Mouse (Mus musculus) ES-E14 (cell line): ENCODE results near the gene Slc12a5. TPM values are rescaled to one million over a fixed set of nuclear protein-coding genes. Genes with fewer than 3 reads are reported as not detected.

Experiments
- DNase-seq: peaks from one replicate; pipeline ENCODE4 v3.0.0-alpha.2; 2013; ENCODE audit warnings: low read depth, low spot score
- H3K27ac ChIP-seq: 2 replicates; pipeline ENCODE4 v1.5.1; 2012; ENCODE audit warnings: low read depth, mild to moderate bottlenecking, low read length, moderate library complexity, mixed read lengths; ENCODE audit not compliant: poor library complexity, insufficient read depth, severe bottlenecking
- H3K36me3 ChIP-seq: 2 replicates; pipeline ENCODE4 v1.6.1; 2012; ENCODE audit warnings: mild to moderate bottlenecking, low read length, moderate library complexity, mixed read lengths; ENCODE audit not compliant: control insufficient read depth, poor library complexity, insufficient read depth, severe bottlenecking
- H3K4me1 ChIP-seq, 2 experiments: fragments of 150-350 bp in 1 of 2; sonication (generic) in 1 of 2; 2 replicates each; pipeline ENCODE4 v1.6.1; 2012; ENCODE audit warnings: low read length in 2 of 2, mild to moderate bottlenecking in 1 of 2, mixed read lengths in 1 of 2; ENCODE audit not compliant: control insufficient read depth in 2 of 2, insufficient read depth in 2 of 2, poor library complexity in 1 of 2
- H3K4me3 ChIP-seq, 2 experiments: fragments of 150-350 bp in 1 of 2; sonication (generic) in 1 of 2; 2 replicates each; pipeline ENCODE4 v1.5.1; 2012; ENCODE audit warnings: low read length in 2 of 2, low read depth in 1 of 2, mild to moderate bottlenecking in 1 of 2, mixed read lengths in 1 of 2; ENCODE audit not compliant: insufficient read depth in 1 of 2, poor library complexity in 1 of 2, severe bottlenecking in 1 of 2
- H3K9ac ChIP-seq: 2 replicates; pipeline ENCODE4 v1.6.1; 2012; ENCODE audit warnings: low read depth, mild to moderate bottlenecking, low read length, mixed read lengths; ENCODE audit not compliant: poor library complexity, insufficient read depth, severe bottlenecking
- H3K9me3 ChIP-seq: fragments of 150-350 bp; sonication (generic); 2 replicates; pipeline ENCODE4 v1.6.1; 2012; ENCODE audit warnings: low read depth, mild to moderate bottlenecking, low read length; ENCODE audit not compliant: control insufficient read depth, insufficient read depth
- CHD2 ChIP-seq: IDR thresholded peaks from 2 replicates; pipeline ENCODE4 v1.6.1; 2014; ENCODE audit warnings: mild to moderate bottlenecking, low read depth, low read length, inconsistent platforms
- HCFC1 ChIP-seq: IDR thresholded peaks from 2 replicates; pipeline ENCODE4 v1.6.1; 2012; ENCODE audit warnings: low read length, inconsistent platforms, borderline replicate concordance; ENCODE audit not compliant: insufficient read depth
- MAFK ChIP-seq: IDR thresholded peaks from 2 replicates; pipeline ENCODE4 v1.6.1; 2014; ENCODE audit warnings: mild to moderate bottlenecking, low read depth, low read length, inconsistent platforms; ENCODE audit not compliant: insufficient read depth
- ZC3H11A ChIP-seq: IDR thresholded peaks from 2 replicates; pipeline ENCODE4 v1.6.1; 2012; ENCODE audit warnings: low read depth, mild to moderate bottlenecking, inconsistent platforms, low read length, borderline replicate concordance
- ZNF384 ChIP-seq: IDR thresholded peaks from 2 replicates; pipeline ENCODE4 v1.6.1; 2012; ENCODE audit warnings: low read depth, low read length, inconsistent platforms
- in situ Hi-C, 2 experiments: fragments of 600-800 bp; cut with MboI; formaldehyde crosslinking; loops; one replicate each; pipeline ENCODE4 v1.15.1; 2025; ENCODE audit warnings: low sequenced_read_pairs in 2 of 2, inconsistent platforms in 1 of 2; ENCODE audit not compliant: unreplicated experiment in 2 of 2
- total RNA-seq: library from RNA; depleted of rRNA; stranded (reverse); fragments of 300-350 nt; gene quantifications from 2 replicates; pipeline ENCODE4 v1.2.3, GENCODE M21; 2012

Slc12a5 gene
- total RNA-seq, 1 experiment, result 1.7 TPM

- DNase-seq, result no peak
- H3K9ac ChIP-seq, result no peak overlapping the region
- H3K36me3 ChIP-seq, result no peaks in the 10 kb centered on the region
- no peaks in the 10 kb centered on the region for H3K9me3 ChIP-seq
- H3K4me3 ChIP-seq, result no peak overlapping the region
- H3K4me1 ChIP-seq, result peaks cover 0 to 23% of the 10 kb centered on the region in 2 experiments; a peak in 2 of 4 replicates
- no peak for TF ChIP-seq CHD2
- TF ChIP-seq MAFK, result no peak
- TF ChIP-seq HCFC1, result no peak
- TF ChIP-seq ZC3H11A, result no peak
- TF ChIP-seq ZNF384, result no peak
- H3K27ac ChIP-seq, result no peak overlapping the region
- in situ Hi-C loops, result no loop called here
These were observed 24.6 kb upstream of the Slc12a5 start for GRCm38 (mm10) chr2:164935991-164936390.

GRCm38 (mm10) chr2:164938146-164939091 lies 22.2 kb upstream of the Slc12a5 start:
- no peak overlapping the region for H3K27ac ChIP-seq
- TF ChIP-seq HCFC1, result peak; percentile 19; the same call in 1 of the 2 replicates
- no peak for TF ChIP-seq MAFK
- peak overlapping the region; percentile 37 to 39 for H3K4me3 ChIP-seq
- peak; percentile 63 for DNase-seq
- no peaks in the 10 kb centered on the region for H3K36me3 ChIP-seq
- in situ Hi-C loops, result no loop called here
- H3K4me1 ChIP-seq, result peaks cover 0 to 42% of the 10 kb centered on the region in 2 experiments; a peak in 2 of 4 replicates
- peak overlapping the region; percentile 0; the same call in 1 of the 2 replicates for H3K9ac ChIP-seq
- no peaks in the 10 kb centered on the region for H3K9me3 ChIP-seq

- H3K4me3 ChIP-seq, result peak overlapping the region; percentile 37 to 39
- no peak for DNase-seq
- in situ Hi-C loops, result no loop called here
- H3K9me3 ChIP-seq, result no peaks in the 10 kb centered on the region
- H3K27ac ChIP-seq, result no peak overlapping the region
- no peaks in the 10 kb centered on the region for H3K36me3 ChIP-seq
- TF ChIP-seq ZC3H11A (no peak), CHD2 (no peak), MAFK (no peak), HCFC1 (no peak), ZNF384 (no peak)
- H3K4me1 ChIP-seq, result peaks cover 0 to 44% of the 10 kb centered on the region in 2 experiments; a peak in 2 of 4 replicates
- H3K9ac ChIP-seq, result peak overlapping the region; percentile 0; the same call in 1 of the 2 replicates
These were observed 21.5 kb upstream of the Slc12a5 start for GRCm38 (mm10) chr2:164939106-164939505.

- H3K27ac ChIP-seq, result no peak within 1 kb of the TSS
- in situ Hi-C loops, result no loop called here
- no peaks in the 10 kb centered on the region for H3K36me3 ChIP-seq
- no peak within 1 kb of the TSS for H3K9ac ChIP-seq
- H3K4me1 ChIP-seq, result peaks cover 0 to 44% of the 10 kb centered on the region in 2 experiments; a peak in 2 of 4 replicates
- no peak within 1 kb of the TSS for H3K4me3 ChIP-seq
- no peak for DNase-seq
- no peaks in the 10 kb centered on the region for H3K9me3 ChIP-seq
- TF ChIP-seq MAFK, result no peak
These were observed 20.3 kb upstream of the Slc12a5 start, which contains the start of gene Mmp9 for GRCm38 (mm10) chr2:164940140-164940830. Mmp9 (plus strand) TSS chr2:164940780.
